Mouse (Mus musculus) heart, adult 2 months (tissue): ENCODE results near the gene B020004J07Rik. TPM values are rescaled to one million over a fixed set of nuclear protein-coding genes. Genes with fewer than 3 reads are reported as not detected.

Experiments
- DNase-seq, 2 experiments: peaks; one replicate each; pipeline ENCODE4 v3.0.0; 2021
- H3K27ac ChIP-seq: fragments of 200-600 bp; 2 replicates; pipeline ENCODE4 v1.8.1; 2022
- H3K27me3 ChIP-seq: fragments of 200-500 bp; 2 replicates; pipeline ENCODE4 v1.6.1; 2012; ENCODE audit warnings: mild to moderate bottlenecking, low read length, inconsistent platforms, mixed read lengths; ENCODE audit not compliant: control insufficient read depth, insufficient read depth
- H3K36me3 ChIP-seq: fragments of 200-500 bp; 2 replicates; pipeline ENCODE4 v1.6.1; 2012; ENCODE audit warnings: low read length, inconsistent platforms; ENCODE audit not compliant: control insufficient read depth, insufficient read depth
- H3K4me1 ChIP-seq: fragments of 200-500 bp; 2 replicates; pipeline ENCODE4 v1.6.1; 2011; ENCODE audit warnings: low read length; ENCODE audit not compliant: control insufficient read depth, insufficient read depth
- H3K4me3 ChIP-seq: fragments of 200-600 bp; 2 replicates; pipeline ENCODE4 v1.8.1; 2022
- H3K79me2 ChIP-seq: fragments of 200-500 bp; replicated peaks from 2 replicates; pipeline ENCODE4 v1.6.1; 2012; ENCODE audit warnings: mild to moderate bottlenecking, inconsistent platforms, low read length, moderate library complexity, mixed read lengths; ENCODE audit not compliant: control insufficient read depth, insufficient read depth
- H3K9ac ChIP-seq: fragments of 200-500 bp; 2 replicates; pipeline ENCODE4 v1.6.1; 2012; ENCODE audit warnings: low read depth, mild to moderate bottlenecking, control low read depth, inconsistent platforms, low read length, mixed read lengths
- CTCF ChIP-seq: fragments of 200-600 bp; IDR thresholded peaks from 2 replicates; pipeline ENCODE4 v1.8.1; 2022; ENCODE audit warnings: antibody characterized with exemption, mild to moderate bottlenecking, moderate library complexity
- EP300 ChIP-seq: fragments of 200-500 bp; IDR thresholded peaks from 2 replicates; pipeline ENCODE4 v1.6.1; 2011; ENCODE audit warnings: low read depth, low read length, control low read depth; ENCODE audit not compliant: insufficient read depth
- POLR2A ChIP-seq: fragments of 200-500 bp; IDR thresholded peaks from 2 replicates; pipeline ENCODE4 v1.6.1; 2011; ENCODE audit warnings: mild to moderate bottlenecking, low read depth, low read length, control low read depth; ENCODE audit not compliant: insufficient read depth
- WGBS: fragments of 180-500 bp; shearing (Covaris S2); methylation state at CpG from one replicate; pipeline ENCODE4 v1.1.7; 2018; 5-methylcytosine and 5-hydroxymethylcytosine counted together
- intact Hi-C: fragments of 180-260 bp; cut with DNase I; formaldehyde crosslinking; loops from one replicate; pipeline ENCODE4 v1.15.1; 2025
- polyA plus RNA-seq: library from polyadenylated mRNA; depleted of rRNA; stranded (reverse); fragments of >200 nt; gene quantifications from 2 replicates; pipeline ENCODE4 v1.2.3, GENCODE M21; 2012; rRNA removed
- total RNA-seq, 2 experiments: library from RNA; stranded (reverse); gene quantifications; 2 replicates each; pipeline ENCODE4 v1.2.3; 2021

Gene B020004J07Rik
- total and polyA plus RNA-seq, 3 experiments, result not detected

DNA sequence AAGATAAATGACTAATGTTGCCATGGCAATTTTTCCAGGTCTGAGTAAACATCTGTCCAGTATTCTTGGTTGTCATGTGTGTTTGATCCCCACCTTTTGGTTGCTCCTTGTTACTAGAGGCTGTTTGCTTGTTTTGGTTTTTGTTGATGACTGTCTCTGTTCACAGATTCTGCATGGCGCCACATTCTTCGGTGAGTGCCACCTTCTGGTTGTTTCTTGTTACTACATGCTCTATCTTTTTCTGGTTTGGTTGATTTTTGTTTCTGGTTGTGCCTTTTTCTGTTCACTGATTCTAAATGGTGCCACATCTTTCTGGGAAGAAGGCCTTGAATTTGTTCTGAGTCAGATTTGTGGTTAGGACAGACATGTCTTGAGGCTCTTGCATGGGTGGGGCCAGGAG is 7.1 kb upstream of the B020004J07Rik start:
- H3K9ac ChIP-seq, result no peak overlapping the region
- H3K27ac ChIP-seq, result no peak overlapping the region
- TF ChIP-seq EP300 (no peak), POLR2A (no peak), CTCF (no peak)
- intact Hi-C loops, result no loop called here
- no peaks in the 10 kb centered on the region for H3K27me3 ChIP-seq
- no peak for DNase-seq
- H3K36me3 ChIP-seq, result no peaks in the 10 kb centered on the region
- H3K4me3 ChIP-seq, result no peak overlapping the region
- no peaks in the 10 kb centered on the region for H3K4me1 ChIP-seq
- H3K79me2 ChIP-seq, result no peaks in the 10 kb centered on the region
- 54% methylated on average over 2 of the region's 2 CpGs for WGBS

Other genes with a start within 250 kb of the B020004J07Rik start
- gene Leprot, start 196.3 kb downstream of the B020004J07Rik start, total RNA-seq, result 10 to 100 TPM; 24.2 to 30.2 TPM
- 37.9 and 59.2 TPM in 2 replicates for gene Leprot, start 196.3 kb downstream of the B020004J07Rik start, polyA plus RNA-seq
- 1 to 10 TPM; 3.2 to 3.9 TPM for gene Lepr, start 126.6 kb downstream of the B020004J07Rik start, total RNA-seq
- 0.80 and 2.0 TPM in 2 replicates for gene Lepr, start 126.6 kb downstream of the B020004J07Rik start, polyA plus RNA-seq
- gene C130073F10Rik, start 49.8 kb upstream of the B020004J07Rik start, total RNA-seq, result not detected
- gene C130073F10Rik, start 49.8 kb upstream of the B020004J07Rik start, polyA plus RNA-seq, result not detected in 2 replicates
- gene Gm12800, start 65.1 kb upstream of the B020004J07Rik start, total RNA-seq, result not detected
- gene Gm12800, start 65.1 kb upstream of the B020004J07Rik start, polyA plus RNA-seq, result not detected in 2 replicates
- gene Gm12794, start 96.4 kb upstream of the B020004J07Rik start, total RNA-seq, result not detected
- gene Gm12794, start 96.4 kb upstream of the B020004J07Rik start, polyA plus RNA-seq, result not detected in 2 replicates
- not detected for gene Gm12790, start 137.0 kb upstream of the B020004J07Rik start, total RNA-seq
- not detected in 2 replicates for gene Gm12790, start 137.0 kb upstream of the B020004J07Rik start, polyA plus RNA-seq
- gene Gm12789, start 142.6 kb upstream of the B020004J07Rik start, total RNA-seq, result not detected
- not detected in 2 replicates for gene Gm12789, start 142.6 kb upstream of the B020004J07Rik start, polyA plus RNA-seq
- gene Pde4b, start 243.5 kb upstream of the B020004J07Rik start, total RNA-seq, result 10 to 100 TPM; 28.2 to 29.4 TPM
- 16.3 and 29.7 TPM in 2 replicates for gene Pde4b, start 243.5 kb upstream of the B020004J07Rik start, polyA plus RNA-seq